Mouse (Mus musculus) lung, embryonic 15.5 days (tissue): ENCODE measurements at regions not wholly inside any gene's neighbourhood (a gene's known extent, or its start where the extent isn't known, plus 50 kb on each side); places are given as distances from the start of the nearest gene placed in this dataset. TPM values are rescaled to one million over a fixed set of nuclear protein-coding genes. Genes with fewer than 3 reads are reported as not detected.

Source experiments
- microRNA-seq: library from miRNA; unstranded; fragments of <30 nt; microRNA quantifications from one replicate; pipeline ENCODE4, GENCODE M21; 2016

Small RNA genes lying in the stretch of these regions (microRNA-seq; reads per million reads assigned to microRNA genes)
- not detected for gene Gm27690
